Mouse (Mus musculus): ENCODE results near the gene Cplx2.

GRCm38 (mm10) chr13:54325814-54326213 is 45.3 kb upstream of the Cplx2 start:
- TF ChIP-seq EP300 (IDR thresholded peaks at IDR 0.05; ENCODE audit: low read depth): no peak
- TF ChIP-seq CTCF (IDR thresholded peaks at IDR 0.05; ENCODE audit: low read depth): no peak
